Mouse (Mus musculus): ENCODE measurements around the gene Eva1b. TPM values are rescaled to one million over a fixed set of nuclear protein-coding genes. Genes with fewer than 3 reads are reported as not detected.

The Eva1b gene
- total RNA-seq (2021): 1 to 10 TPM; 1.6 to 2.1 TPM

DNA sequence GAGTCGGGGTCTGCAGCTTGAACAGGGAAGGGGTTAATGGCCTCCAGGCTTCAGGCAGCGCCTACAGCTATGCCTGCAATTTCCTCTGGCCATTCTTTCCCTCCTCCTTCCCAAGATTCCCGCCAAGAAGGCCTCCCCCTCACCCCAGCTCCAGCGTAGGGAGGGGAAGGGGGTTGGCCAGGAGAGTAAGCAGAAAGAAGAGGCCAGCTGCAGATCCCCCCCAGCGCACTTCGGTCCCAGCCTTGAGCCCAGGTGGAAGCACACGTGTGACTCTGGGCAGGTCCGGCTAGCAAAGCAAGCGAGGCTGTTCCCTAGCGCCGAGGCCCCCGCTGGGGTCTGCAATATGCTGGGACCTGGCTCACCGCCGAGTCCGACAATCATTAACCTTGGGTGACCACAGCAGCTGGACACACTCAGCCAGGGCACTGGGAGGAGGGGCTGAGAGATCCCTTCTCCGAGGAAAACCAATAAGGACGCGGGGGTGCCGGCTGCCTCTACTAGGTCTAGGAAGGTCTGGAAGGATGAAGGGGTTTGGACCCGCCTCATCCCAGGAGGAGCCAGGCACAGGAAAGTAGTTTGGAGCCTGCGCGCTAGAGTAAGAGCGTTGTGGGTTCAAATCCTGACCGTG is at the start of gene Eva1b:
Eva1b (plus strand) TSS at position 212 of the 628 bp plus-strand sequence.
- DNase-seq: no peak

- DNase-seq: no peak
Observed at GRCm38 (mm10) chr4:126099365-126099764, 48.2 kb upstream of the Eva1b start.

- DNase-seq: no peak
Observed at GRCm38 (mm10) chr4:126100764-126101163, 46.8 kb upstream of the Eva1b start.

- no peak for DNase-seq
Observed at GRCm38 (mm10) chr4:126102061-126102841, 45.3 kb upstream of the Eva1b start.

DNA sequence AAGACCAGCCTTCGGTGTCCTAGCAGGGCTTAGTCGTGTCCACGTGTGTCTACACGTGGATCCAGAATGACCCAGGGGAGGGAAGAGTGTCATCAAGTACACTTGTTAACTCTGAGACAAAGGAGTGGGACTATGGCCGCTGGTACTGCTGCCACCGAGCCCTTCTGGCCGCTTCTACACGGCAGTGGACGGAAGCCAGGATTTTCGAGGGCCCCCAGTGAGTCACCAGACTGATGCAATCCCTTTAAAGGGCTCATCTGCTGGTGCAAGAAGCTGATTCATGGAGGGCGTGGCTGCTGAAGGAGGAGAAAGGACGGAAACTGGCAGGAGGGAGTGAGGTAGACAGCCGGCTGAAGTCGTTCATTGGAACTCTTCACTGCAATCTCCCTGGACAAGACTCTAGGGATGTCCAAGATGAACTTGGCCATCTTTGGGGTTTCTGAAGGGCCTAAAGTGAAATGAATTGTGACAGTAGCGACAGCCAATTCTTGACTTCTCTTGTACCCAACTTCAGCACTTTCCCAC is 44.4 kb upstream of the Eva1b start:
- peak; percentile 72 to 76 for DNase-seq

DNA sequence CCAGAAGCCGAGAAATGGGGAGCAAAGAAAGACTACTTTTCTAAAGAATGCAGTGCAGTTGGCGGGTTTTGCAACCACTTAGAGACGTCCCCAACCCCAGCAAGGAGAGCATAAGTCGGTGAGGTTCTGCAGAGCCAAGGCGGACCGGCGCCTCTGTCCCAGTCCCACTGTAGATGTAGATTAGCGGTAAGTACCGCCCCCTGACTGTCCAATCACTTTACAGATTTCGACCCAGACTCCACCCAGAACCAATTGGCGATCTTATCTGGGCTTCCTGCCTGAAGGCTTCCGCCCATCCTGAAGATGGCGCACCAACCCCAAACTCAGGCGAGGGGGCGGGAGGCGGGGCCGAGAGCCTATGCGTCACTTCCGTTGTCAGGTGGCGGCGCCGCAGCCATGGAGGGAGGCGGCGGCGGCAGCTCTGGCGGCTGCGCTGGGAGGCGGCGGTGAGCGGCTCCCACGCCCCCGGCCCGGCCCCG is 43.9 kb upstream of the Eva1b start, which contains the start of gene Stk40:
Stk40 (plus strand) TSS at position 368 of the 479 bp plus-strand sequence.
- DNase-seq: peak; percentile 93

DNA sequence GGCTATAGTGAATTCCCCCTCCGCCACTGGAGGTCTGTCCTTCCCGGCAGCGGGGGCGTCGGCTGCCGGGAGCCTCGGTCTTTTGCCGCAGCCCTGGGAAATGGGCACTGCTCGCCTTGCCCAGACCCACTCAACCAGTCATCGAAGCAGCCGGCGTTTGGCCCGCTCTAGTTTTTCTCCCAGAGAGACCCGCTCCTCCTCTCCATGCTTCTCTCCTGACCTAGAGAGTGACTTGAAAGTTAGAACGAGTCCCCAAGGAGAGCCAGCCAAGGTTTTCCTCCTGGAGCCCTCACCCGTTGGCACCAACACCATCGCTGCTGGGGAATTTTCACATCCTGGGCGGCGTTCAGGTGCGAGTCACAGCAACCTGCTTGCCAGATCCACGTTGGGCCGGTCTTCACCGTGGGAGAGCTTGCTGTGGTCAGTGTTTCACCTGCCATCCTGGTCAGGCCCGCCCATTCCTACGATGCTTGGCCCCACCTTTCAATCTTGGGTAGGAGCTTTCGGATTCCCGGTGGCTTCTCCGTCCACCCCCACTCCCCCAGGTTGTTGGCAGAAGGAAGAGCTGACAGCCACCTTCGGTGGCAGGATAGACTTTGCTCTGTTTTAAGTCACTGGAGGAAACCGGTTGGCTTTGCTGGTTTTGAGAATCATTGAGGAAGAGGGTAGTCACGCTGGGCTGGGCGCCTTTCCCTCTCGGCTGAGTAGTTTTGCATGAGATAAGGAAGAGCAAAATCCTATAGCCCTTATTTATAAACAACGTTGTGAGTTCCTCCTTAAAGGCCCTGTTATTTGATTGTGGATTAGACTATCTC is 43.1 kb upstream of the Eva1b start:
- DNase-seq: peak; percentile 27 to 37

GRCm38 (mm10) chr4:126105131-126105783 is 42.3 kb upstream of the Eva1b start:
- no peak for DNase-seq

DNA sequence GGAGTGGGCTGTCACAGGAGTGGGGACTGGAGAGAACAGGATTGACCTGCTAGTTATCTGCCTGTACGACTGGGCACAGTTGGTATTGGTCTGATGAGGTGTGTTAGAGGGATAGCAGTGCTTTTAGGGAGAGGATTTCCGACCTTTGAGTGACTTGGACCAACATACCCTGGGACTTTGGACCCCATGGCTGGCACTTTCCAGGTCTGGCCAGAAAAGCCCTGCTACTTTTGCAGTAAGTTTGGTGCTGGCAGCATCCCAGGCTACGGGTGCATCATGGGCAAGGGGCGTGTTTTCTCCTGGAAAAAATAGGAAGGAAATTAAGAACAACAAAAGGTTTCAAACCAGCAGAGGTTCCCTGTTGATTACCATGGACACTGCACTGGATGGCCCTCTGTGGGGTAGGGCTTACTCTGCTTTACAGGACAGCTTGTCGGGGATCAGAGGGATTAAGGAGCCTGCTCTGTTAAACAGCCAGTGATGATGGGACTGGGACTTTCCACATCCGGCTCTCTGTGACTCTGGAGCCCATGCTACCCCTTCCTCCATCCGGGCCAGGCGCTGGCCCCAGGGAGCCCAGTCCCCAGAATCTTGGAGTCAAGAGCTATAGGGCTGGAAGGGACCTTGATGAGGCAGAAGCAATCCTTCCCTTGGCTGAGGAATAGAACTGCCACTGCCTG is 39.3 kb upstream of the Eva1b start:
- DNase-seq: no peak

- no peak for DNase-seq
Observed at GRCm38 (mm10) chr4:126109613-126110373, 37.8 kb upstream of the Eva1b start.

- peak; percentile 80 for DNase-seq
Observed at GRCm38 (mm10) chr4:126110374-126111152, 37.0 kb upstream of the Eva1b start.

GRCm38 (mm10) chr4:126111153-126111549 is 36.4 kb upstream of the Eva1b start:
- no peak for DNase-seq

DNA sequence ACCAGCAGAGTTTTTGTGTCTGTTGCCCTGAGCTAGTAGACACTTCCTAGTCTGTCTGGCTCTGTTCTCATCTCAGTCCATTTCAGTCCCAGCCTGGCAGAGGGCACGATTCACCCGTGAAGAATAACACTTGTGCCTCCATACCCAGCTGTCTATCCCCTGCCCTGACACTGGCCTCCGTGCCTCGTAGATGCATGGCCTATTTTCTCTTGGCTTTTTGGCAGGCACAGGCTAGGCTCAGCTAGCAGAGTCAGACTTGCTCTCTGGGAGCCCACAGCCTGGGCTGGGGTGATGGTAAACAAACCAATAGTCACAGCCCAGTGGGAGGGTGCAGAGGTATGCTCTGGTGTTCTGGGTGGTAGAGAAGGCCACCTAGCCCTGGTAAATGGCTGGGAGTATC is 34.3 kb upstream of the Eva1b start:
- no peak for DNase-seq

- no peak for DNase-seq
Observed at GRCm38 (mm10) chr4:126113943-126114342, 33.6 kb upstream of the Eva1b start.

GRCm38 (mm10) chr4:126115411-126115810 is 32.1 kb upstream of the Eva1b start:
- no peak for DNase-seq

GRCm38 (mm10) chr4:126115871-126116521 is 31.5 kb upstream of the Eva1b start:
- DNase-seq: no peak

DNA sequence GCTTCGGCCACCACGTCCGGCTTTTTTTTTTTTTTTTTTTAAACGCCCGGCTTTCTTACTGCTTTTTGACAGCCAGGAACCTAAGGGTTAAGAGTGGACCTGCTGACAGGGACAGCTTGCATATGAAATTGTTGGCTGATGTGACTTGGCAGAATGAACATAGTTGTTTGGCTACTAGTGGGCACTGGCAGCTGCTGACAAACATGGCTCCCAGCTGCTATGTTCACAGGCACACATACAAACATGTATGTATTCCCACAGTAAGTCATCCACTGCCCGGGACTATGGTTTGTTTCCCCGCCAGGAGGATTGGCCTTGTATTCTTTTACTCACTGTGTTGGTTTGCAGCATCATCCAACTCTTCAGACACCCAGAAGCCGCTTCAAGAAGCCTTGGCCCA is 30.4 kb upstream of the Eva1b start:
- DNase-seq: no peak

DNA sequence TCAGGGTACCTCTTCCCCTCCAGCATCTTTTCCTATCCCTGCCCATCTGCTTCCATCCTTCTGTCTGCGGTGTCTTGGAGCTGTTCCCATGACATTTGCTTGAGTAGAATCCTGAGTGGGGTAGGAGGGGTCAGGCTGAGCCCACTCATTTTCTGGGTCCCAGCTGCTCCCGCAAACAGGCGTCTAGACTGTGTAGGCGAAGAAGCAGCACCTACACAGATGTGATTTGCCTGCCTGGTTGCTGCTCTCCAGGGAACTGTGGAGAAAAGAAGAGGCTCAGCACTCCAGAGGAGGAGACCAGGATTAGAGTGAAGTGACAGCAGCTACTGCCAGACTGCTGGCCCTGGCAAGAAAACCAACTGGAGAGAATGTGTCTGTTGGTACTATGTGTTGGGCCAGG is 28.9 kb upstream of the Eva1b start:
- DNase-seq: peak; percentile 64 to 71

DNA sequence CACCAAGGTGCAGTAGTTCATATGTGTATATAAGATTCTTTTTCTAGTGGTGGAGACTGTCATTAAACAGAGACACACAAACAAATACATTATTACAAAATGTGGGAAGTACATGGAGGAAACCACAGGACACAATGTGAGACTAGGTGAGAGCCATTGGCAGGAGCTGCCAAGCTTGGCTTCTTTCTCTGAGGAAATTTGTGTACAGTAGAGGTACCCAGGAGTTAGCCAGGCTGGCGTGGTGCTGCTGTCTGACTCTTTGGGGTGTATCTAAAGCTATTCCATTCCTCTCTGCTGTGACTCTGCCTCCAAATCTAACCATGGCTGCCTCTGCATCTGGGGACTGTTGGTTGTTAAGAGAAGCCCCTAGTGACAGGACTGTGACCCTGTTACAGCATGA is 28.5 kb upstream of the Eva1b start:
- no peak for DNase-seq
